In genomic region chr19:32761162-32761561, GRCm38 (mm10) we compare ENCODE assay signal across 10 mouse cellular contexts. TPM values are rescaled to one million over a fixed set of nuclear protein-coding genes. Genes with fewer than 3 reads are reported as not detected.
A peak's percentile ranks its signal among the peaks of the same experiment; 100 is the strongest.
DNase-seq lines count a peak whose midpoint lies in the region; ATAC-seq and TF ChIP-seq lines count a peak whose summit lies in the region.
"Had no signal": no experiment of that assay in that cellular context is flagged by ENCODE, and none has a peak within 500 bp of the region (broad histone marks: within the 10 kb centered on the region; RNA-seq: fewer than 3 reads in every experiment).

No protein-coding gene starts in this region.

- DNase-seq in heart, adult 2 months: no peak
- no peak for DNase-seq in heart, postnatal 25 days (ENCODE audit: low spot score)
- DNase-seq in lung, postnatal 0 days (ENCODE audit: low spot score): no peak
- no peak for DNase-seq in lung, postnatal 14 days
- no peak for DNase-seq in embryo, embryonic 10.5 days (ENCODE audit: low spot score)
- DNase-seq in gastrocnemius, postnatal 25 days: no peak
- DNase-seq in cerebellum, adult 9-11 months: no peak
- DNase-seq: cerebellum, adult 18-20 months had no signal

- no peaks in the 10 kb centered on the region for H3K27me3 ChIP-seq in heart, adult 2 months (ENCODE audit: control insufficient read depth, insufficient read depth, low read length)
- no peaks in the 10 kb centered on the region for H3K27me3 ChIP-seq in lung, postnatal 0 days (replicated peaks; ENCODE audit: insufficient read depth, low read length)
- no peaks in the 10 kb centered on the region for H3K27me3 ChIP-seq in liver, embryonic 15.5 days

- H3K9ac ChIP-seq in heart, adult 2 months (ENCODE audit: low read depth, low read length): no peak overlapping the region
- H3K9ac ChIP-seq in lung, postnatal 0 days (replicated peaks; ENCODE audit: low read depth): no peak overlapping the region
- no peak overlapping the region for H3K9ac ChIP-seq in liver, embryonic 15.5 days
- H3K9ac ChIP-seq: liver, embryonic 14.5 days had no signal

- peak overlapping the region; percentile 96 for H3K4me2 ChIP-seq in lung, postnatal 0 days (replicated peaks; ENCODE audit: low read depth, low read length)
- peak overlapping the region; percentile 44; the same call in 1 of the 2 replicates for H3K4me2 ChIP-seq in liver, embryonic 15.5 days

- peaks cover 38% of the 10 kb centered on the region for H3K36me3 ChIP-seq in heart, adult 2 months (ENCODE audit: control insufficient read depth, insufficient read depth, low read length)
- H3K36me3 ChIP-seq in lung, postnatal 0 days (ENCODE audit: insufficient read depth, low read length): no peaks in the 10 kb centered on the region
- peaks cover 12% of the 10 kb centered on the region for H3K36me3 ChIP-seq in liver, embryonic 15.5 days (replicated peaks)

- H3K27ac ChIP-seq in heart, adult 2 months: no peak overlapping the region; the same call in 1 of the 2 replicates
- H3K27ac ChIP-seq in lung, postnatal 0 days (ENCODE audit: low read length): no peak overlapping the region
- no peak overlapping the region for H3K27ac ChIP-seq in liver, embryonic 15.5 days (replicated peaks)
- H3K27ac ChIP-seq: liver, embryonic 14.5 days had no signal

- TF ChIP-seq CTCF in heart, adult 2 months (IDR thresholded peaks at IDR 0.05): no peak
- no peak for TF ChIP-seq CTCF in lung, postnatal 0 days (IDR thresholded peaks at IDR 0.05)

- peaks cover 19% of the 10 kb centered on the region for H3K4me1 ChIP-seq in heart, adult 2 months (ENCODE audit: control insufficient read depth, insufficient read depth, low read length)
- H3K4me1 ChIP-seq in lung, postnatal 0 days (ENCODE audit: insufficient read depth, low read depth, low read length): peaks cover 7% of the 10 kb centered on the region; the same call in 1 of the 2 replicates
- H3K4me1 ChIP-seq in liver, embryonic 15.5 days (replicated peaks): peaks cover 33% of the 10 kb centered on the region

- intact Hi-C loops in heart, adult 2 months (cut with DNase I): loop anchor here (5.0 to 10.0 kb wide), 2 partner anchors 54 to 301 kb away; no protein-coding TSS in a partner anchor
- intact Hi-C loops in heart, postnatal 25 days (cut with DNase I): loop anchor here (5.0 kb wide), 1 partner anchor 41 kb away; no protein-coding TSS in a partner anchor

- H3K79me2 ChIP-seq in heart, adult 2 months (replicated peaks; ENCODE audit: control insufficient read depth, insufficient read depth, low read length): peaks cover 11% of the 10 kb centered on the region

- H3K9me3 ChIP-seq in lung, postnatal 0 days (ENCODE audit: low read length): no peaks in the 10 kb centered on the region
- H3K9me3 ChIP-seq in liver, embryonic 15.5 days (replicated peaks): no peaks in the 10 kb centered on the region

- no peak for ATAC-seq in lung, postnatal 0 days
- ATAC-seq in liver, embryonic 15.5 days (ENCODE audit: insufficient read depth): no peak

- TF ChIP-seq POLR2A in heart, adult 2 months (IDR thresholded peaks at IDR 0.05; ENCODE audit: insufficient read depth, low read depth, low read length): no peak

- 62% methylated on average over 4 of the region's 4 CpGs for WGBS in heart, adult 2 months
- WGBS in lung, postnatal 0 days: 49% methylated on average over 4 of the region's 4 CpGs
- WGBS in liver, embryonic 15.5 days (ENCODE audit: insufficient replicate concordance): 65% methylated on average over 4 of the region's 4 CpGs

- no peak for TF ChIP-seq EP300 in heart, adult 2 months (IDR thresholded peaks at IDR 0.05; ENCODE audit: insufficient read depth, low read depth, low read length)
- no peak for TF ChIP-seq EP300 in lung, postnatal 0 days (IDR thresholded peaks at IDR 0.05)

- peak overlapping the region; percentile 96 for H3K4me3 ChIP-seq in heart, adult 2 months
- no peak overlapping the region for H3K4me3 ChIP-seq in lung, postnatal 0 days (ENCODE audit: low read depth, low read length)
- no peak overlapping the region for H3K4me3 ChIP-seq in liver, embryonic 15.5 days (replicated peaks)

RNA-seq across cellular contexts. Expression of gene Pten, which starts 3.9 kb away (rescaled TPM):
- total RNA-seq in heart, adult 2 months (2021): 10 to 100 TPM; 59.7 to 67.9 TPM
- 9.6 and 17.5 TPM in 2 replicates for polyA plus RNA-seq in heart, adult 2 months (2012; rRNA removed)
- total RNA-seq in heart, postnatal 25 days (2021): 10 to 100 TPM; 56.9 to 65.6 TPM
- 10.8 and 12.3 TPM in 2 replicates for polyA plus RNA-seq in lung, postnatal 0 days (2015; fragmentation: Nextera tagmentation; extraction: Ambion mirVana)
- polyA plus RNA-seq in liver, embryonic 15.5 days (2015; fragmentation: Nextera tagmentation; extraction: Ambion mirVana): 2.4 and 2.6 TPM in 2 replicates
- total RNA-seq in gastrocnemius, postnatal 25 days (2021): 10 to 100 TPM; 31.8 to 35.9 TPM

RNA-seq across cellular contexts. Expression of gene Atad1, which starts 21.6 kb away (rescaled TPM):
- 100 to 1,000 TPM in 1 of 2 experiments, 10 to 100 TPM in 1; 82.1 to 104 TPM for total RNA-seq in heart, adult 2 months (2021)
- polyA plus RNA-seq in heart, adult 2 months (2012; rRNA removed): 25.2 and 52.9 TPM in 2 replicates
- total RNA-seq in heart, postnatal 25 days (2021): 10 to 100 TPM; 78.6 to 79.4 TPM
- 41.2 and 43.8 TPM in 2 replicates for polyA plus RNA-seq in lung, postnatal 0 days (2015; fragmentation: Nextera tagmentation; extraction: Ambion mirVana)
- 20.6 and 21.3 TPM in 2 replicates for polyA plus RNA-seq in liver, embryonic 15.5 days (2015; fragmentation: Nextera tagmentation; extraction: Ambion mirVana)
- 10 to 100 TPM; 47.3 to 65.2 TPM for total RNA-seq in gastrocnemius, postnatal 25 days (2021)
